Mouse (Mus musculus): Measurements from ENCODE around the gene Ctla4.

GRCm38 (mm10) chr1:60962095-60962494, 75.3 kb downstream of the Ctla4 start:
- TF ChIP-seq POLR2A (IDR thresholded peaks at IDR 0.05; ENCODE audit: control insufficient read depth, extremely low read depth, insufficient read depth, low read length, poor library complexity) (no peak), CTCF (IDR thresholded peaks at IDR 0.05; ENCODE audit: borderline replicate concordance, control insufficient read depth, extremely low read depth, insufficient read depth, low read length, poor library complexity) (no peak)

Data from thymus, adult 2 months (tissue).